Mouse (Mus musculus): ENCODE results near the gene Dlec1.
A peak's percentile ranks its signal among the peaks of the same experiment; 100 is the strongest.

Dlec1 gene

GRCm38 (mm10) chr9:119142066-119142465 is 39.8 kb downstream of the Dlec1 start:
- no peak for DNase-seq (ENCODE audit: low read depth, low spot score)

- no peak for DNase-seq (ENCODE audit: low read depth, low spot score)
These were observed 41.1 kb downstream of the Dlec1 start for GRCm38 (mm10) chr9:119143372-119143771.

GRCm38 (mm10) chr9:119144696-119145095 is 42.4 kb downstream of the Dlec1 start:
- DNase-seq (ENCODE audit: low read depth, low spot score), result no peak

- no peak for DNase-seq (ENCODE audit: low read depth, low spot score)
These were observed 42.9 kb downstream of the Dlec1 start for GRCm38 (mm10) chr9:119145137-119145536.

- DNase-seq (ENCODE audit: low read depth, low spot score), result no peak
These were observed 43.4 kb downstream of the Dlec1 start for GRCm38 (mm10) chr9:119145638-119146037.

GRCm38 (mm10) chr9:119146098-119146770 is 44.0 kb downstream of the Dlec1 start:
- no peak for DNase-seq (ENCODE audit: low read depth, low spot score)

- no peak for DNase-seq (ENCODE audit: low read depth, low spot score)
These were observed 47.3 kb downstream of the Dlec1 start for GRCm38 (mm10) chr9:119149601-119150000.

GRCm38 (mm10) chr9:119151751-119152150 is 49.5 kb downstream of the Dlec1 start:
- DNase-seq (ENCODE audit: low read depth, low spot score), result no peak

GRCm38 (mm10) chr9:119155416-119155815 is 53.1 kb downstream of the Dlec1 start:
- no peak for DNase-seq (ENCODE audit: low read depth, low spot score)

GRCm38 (mm10) chr9:119155826-119156225 is 53.5 kb downstream of the Dlec1 start:
- DNase-seq (ENCODE audit: low read depth, low spot score), result no peak

- DNase-seq (ENCODE audit: low read depth, low spot score), result peak; percentile 18
These were observed 54.3 kb downstream of the Dlec1 start, which contains the start of gene Acaa1b for GRCm38 (mm10) chr9:119156278-119157201. Gene Acaa1b, minus strand, starts transcription at chr9:119157093.

- DNase-seq (ENCODE audit: low read depth, low spot score), result no peak
These were observed 56.6 kb downstream of the Dlec1 start, which contains the start of gene Gm47289 for GRCm38 (mm10) chr9:119158861-119159260. Gene Gm47289, plus strand, starts transcription at chr9:119159161.

- no peak for DNase-seq (ENCODE audit: low read depth, low spot score)
These were observed 58.4 kb downstream of the Dlec1 start for GRCm38 (mm10) chr9:119160689-119161088.

GRCm38 (mm10) chr9:119164743-119165142 is 62.5 kb downstream of the Dlec1 start:
- DNase-seq (ENCODE audit: low read depth, low spot score), result no peak

GRCm38 (mm10) chr9:119165548-119165947 is 63.3 kb downstream of the Dlec1 start:
- DNase-seq (ENCODE audit: low read depth, low spot score), result no peak

- DNase-seq (ENCODE audit: low read depth, low spot score), result no peak
These were observed 65.3 kb downstream of the Dlec1 start for GRCm38 (mm10) chr9:119167608-119168007.

GRCm38 (mm10) chr9:119179292-119179691 is 77.0 kb downstream of the Dlec1 start:
- no peak for DNase-seq (ENCODE audit: low read depth, low spot score)

GRCm38 (mm10) chr9:119181241-119181728 is 79.0 kb downstream of the Dlec1 start:
- DNase-seq (ENCODE audit: low read depth, low spot score), result no peak

GRCm38 (mm10) chr9:119192202-119192990 is 90.1 kb downstream of the Dlec1 start:
- DNase-seq (ENCODE audit: low read depth, low spot score), result no peak
